Mouse (Mus musculus) right cerebral cortex, postnatal 10 days (tissue): ENCODE measurements around the gene Bsph1.
"Not testable (repeated sequence)": the region's sequence is repeated elsewhere in the genome, so short reads cannot be mapped to it uniquely, and the experiment has no call there.

ENCODE experiments used
- DNase-seq, 2 experiments: peaks; one replicate each; pipeline ENCODE4 v3.0.0; 2021; ENCODE audit warnings: low spot score in 2 of 2

The Bsph1 gene

GRCm38 (mm10) chr7:13450541-13450940, at the start of gene Bsph1:
Bsph1 (plus strand) TSS chr7:13450841.
- DNase-seq: not testable (repeated sequence)

- peak in 1 of 2 experiments; percentile 21 for DNase-seq
Measured at GRCm38 (mm10) chr7:13511539-13511938, 60.9 kb downstream of the Bsph1 start.
